Mouse (Mus musculus): ENCODE data around the gene Ephb1. TPM values are rescaled to one million over a fixed set of nuclear protein-coding genes. Genes with fewer than 3 reads are reported as not detected.

Gene Ephb1
- polyA plus RNA-seq, 1 experiment from 2014 or later = 1.4 TPM

- Histone ChIP-seq H3K4me1 (replicated peaks; ENCODE audit: control insufficient read depth, insufficient read depth, low read length) (no peaks in the 10 kb centered on the region), H3K4me2 (ENCODE audit: low read depth, low read length) (no peak overlapping the region), H3K27me3 (ENCODE audit: control insufficient read depth, insufficient read depth, low read depth, low read length) (no peaks in the 10 kb centered on the region), H3K36me3 (ENCODE audit: control insufficient read depth, insufficient read depth, low read length) (no peaks in the 10 kb centered on the region), H3K4me3 (ENCODE audit: low read length) (no peak overlapping the region), H3K9me3 (ENCODE audit: control insufficient read depth, low read length) (no peaks in the 10 kb centered on the region), H3K27ac (ENCODE audit: low read length) (no peak overlapping the region), H3K9ac (ENCODE audit: low read length) (no peak overlapping the region)
- WGBS = 73% methylated on average over 4 of the region's 4 CpGs
- ATAC-seq (ENCODE audit: low read depth) = no peak
These were observed 53.5 kb downstream of the Ephb1 start for GRCm38 (mm10) chr9:102300985-102301384.

GRCm38 (mm10) chr9:102298741-102299140 lies 55.8 kb downstream of the Ephb1 start:
- Histone ChIP-seq H3K9me3 (ENCODE audit: control insufficient read depth, low read length) (no peaks in the 10 kb centered on the region), H3K9ac (ENCODE audit: low read length) (no peak overlapping the region), H3K36me3 (ENCODE audit: control insufficient read depth, insufficient read depth, low read length) (no peaks in the 10 kb centered on the region), H3K27ac (ENCODE audit: low read length) (no peak overlapping the region), H3K27me3 (ENCODE audit: control insufficient read depth, insufficient read depth, low read depth, low read length) (no peaks in the 10 kb centered on the region), H3K4me1 (replicated peaks; ENCODE audit: control insufficient read depth, insufficient read depth, low read length) (no peaks in the 10 kb centered on the region), H3K4me3 (ENCODE audit: low read length) (no peak overlapping the region), H3K4me2 (ENCODE audit: low read depth, low read length) (no peak overlapping the region)
- ATAC-seq (ENCODE audit: low read depth) = no peak
- 79% methylated on average over 8 of the region's 8 CpGs for WGBS

DNA sequence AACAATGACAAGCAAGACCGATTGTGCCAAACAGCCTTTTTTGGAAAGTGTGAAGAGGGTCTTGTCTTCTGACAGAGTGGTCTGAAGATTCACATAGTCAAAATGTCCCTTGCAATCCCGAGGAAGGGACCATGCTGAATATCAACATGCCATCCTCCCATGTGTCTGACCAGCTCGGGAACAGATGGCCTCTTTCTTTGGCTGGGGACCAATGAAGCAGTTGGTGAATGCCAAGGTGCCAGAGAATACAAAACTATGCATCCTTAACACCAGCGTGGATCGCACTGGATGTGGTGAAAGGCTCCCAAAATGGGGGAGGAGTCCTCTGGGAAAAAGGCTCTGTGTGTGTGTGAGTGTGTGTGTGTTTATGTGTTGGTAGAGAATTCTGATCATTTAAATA lies 56.5 kb downstream of the Ephb1 start:
- WGBS = 69% methylated on average over 5 of the region's 5 CpGs
- H3K27me3 ChIP-seq (ENCODE audit: control insufficient read depth, insufficient read depth, low read depth, low read length) = no peaks in the 10 kb centered on the region
- ATAC-seq (ENCODE audit: low read depth) = no peak

GRCm38 (mm10) chr9:102297176-102297575 lies 57.3 kb downstream of the Ephb1 start:
- no peak for ATAC-seq (ENCODE audit: low read depth)
- no peak overlapping the region for H3K27ac ChIP-seq (ENCODE audit: low read length)
- H3K4me1 ChIP-seq (replicated peaks; ENCODE audit: control insufficient read depth, insufficient read depth, low read length) = no peaks in the 10 kb centered on the region
- H3K9me3 ChIP-seq (ENCODE audit: control insufficient read depth, low read length) = no peaks in the 10 kb centered on the region
- no peak overlapping the region for H3K9ac ChIP-seq (ENCODE audit: low read length)
- no peak overlapping the region for H3K4me3 ChIP-seq (ENCODE audit: low read length)
- no peaks in the 10 kb centered on the region for H3K27me3 ChIP-seq (ENCODE audit: control insufficient read depth, insufficient read depth, low read depth, low read length)
- no peaks in the 10 kb centered on the region for H3K36me3 ChIP-seq (ENCODE audit: control insufficient read depth, insufficient read depth, low read length)
- 73% methylated on average over 3 of the region's 3 CpGs for WGBS
- H3K4me2 ChIP-seq (ENCODE audit: low read depth, low read length) = no peak overlapping the region

More for the DNA sequence above, 56.5 kb downstream of the Ephb1 start:
- H3K9ac ChIP-seq (ENCODE audit: low read length) = no peak overlapping the region
- no peak overlapping the region for H3K27ac ChIP-seq (ENCODE audit: low read length)
- no peak overlapping the region for H3K4me2 ChIP-seq (ENCODE audit: low read depth, low read length)
- H3K4me1 ChIP-seq (replicated peaks; ENCODE audit: control insufficient read depth, insufficient read depth, low read length) = no peaks in the 10 kb centered on the region
- H3K36me3 ChIP-seq (ENCODE audit: control insufficient read depth, insufficient read depth, low read length) = no peaks in the 10 kb centered on the region
- H3K9me3 ChIP-seq (ENCODE audit: control insufficient read depth, low read length) = no peaks in the 10 kb centered on the region
- no peak overlapping the region for H3K4me3 ChIP-seq (ENCODE audit: low read length)

GRCm38 (mm10) chr9:102293605-102294004 lies 60.9 kb downstream of the Ephb1 start:
- no peak overlapping the region for H3K9ac ChIP-seq (ENCODE audit: low read length)
- H3K4me1 ChIP-seq (replicated peaks; ENCODE audit: control insufficient read depth, insufficient read depth, low read length) = no peaks in the 10 kb centered on the region
- H3K4me2 ChIP-seq (ENCODE audit: low read depth, low read length) = no peak overlapping the region
- H3K27me3 ChIP-seq (ENCODE audit: control insufficient read depth, insufficient read depth, low read depth, low read length) = no peaks in the 10 kb centered on the region
- H3K27ac ChIP-seq (ENCODE audit: low read length) = no peak overlapping the region
- no peak overlapping the region for H3K4me3 ChIP-seq (ENCODE audit: low read length)
- no peak for ATAC-seq (ENCODE audit: low read depth)
- H3K9me3 ChIP-seq (ENCODE audit: control insufficient read depth, low read length) = no peaks in the 10 kb centered on the region
- H3K36me3 ChIP-seq (ENCODE audit: control insufficient read depth, insufficient read depth, low read length) = no peaks in the 10 kb centered on the region
- 63% methylated on average over 3 of the region's 3 CpGs for WGBS

- no peaks in the 10 kb centered on the region for H3K9me3 ChIP-seq (ENCODE audit: control insufficient read depth, low read length)
- H3K27ac ChIP-seq (ENCODE audit: low read length) = no peak overlapping the region
- no peak for ATAC-seq (ENCODE audit: low read depth)
- no peak overlapping the region for H3K4me2 ChIP-seq (ENCODE audit: low read depth, low read length)
- no peaks in the 10 kb centered on the region for H3K36me3 ChIP-seq (ENCODE audit: control insufficient read depth, insufficient read depth, low read length)
- no peak overlapping the region for H3K9ac ChIP-seq (ENCODE audit: low read length)
- no peaks in the 10 kb centered on the region for H3K4me1 ChIP-seq (replicated peaks; ENCODE audit: control insufficient read depth, insufficient read depth, low read length)
- no peaks in the 10 kb centered on the region for H3K27me3 ChIP-seq (ENCODE audit: control insufficient read depth, insufficient read depth, low read depth, low read length)
- 57% methylated on average over 3 of the region's 3 CpGs for WGBS
- no peak overlapping the region for H3K4me3 ChIP-seq (ENCODE audit: low read length)
These were observed 63.3 kb downstream of the Ephb1 start for GRCm38 (mm10) chr9:102291230-102291629.

DNA sequence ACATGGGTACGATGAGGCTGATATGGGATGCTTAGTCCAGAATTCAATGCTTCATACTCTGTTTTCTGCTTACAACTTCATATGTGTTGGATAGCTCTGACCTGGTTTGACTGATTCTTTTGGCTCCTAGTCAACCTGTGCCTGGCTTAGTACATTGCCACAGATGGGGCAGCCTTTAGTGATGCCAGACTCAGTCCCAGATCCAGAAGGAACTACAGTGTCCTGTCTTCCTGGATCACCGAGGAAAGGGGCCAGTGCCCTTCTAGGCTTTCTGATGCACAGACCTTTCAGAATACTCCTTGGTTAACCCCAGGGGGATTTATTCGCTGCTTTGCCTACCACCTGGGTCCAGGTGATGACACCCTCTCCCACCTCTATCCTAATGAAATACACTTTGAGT lies 66.1 kb downstream of the Ephb1 start:
- H3K9me3 ChIP-seq (ENCODE audit: control insufficient read depth, low read length) = peaks cover 9% of the 10 kb centered on the region
- 89% methylated on average over 3 of the region's 3 CpGs for WGBS
- no peak overlapping the region for H3K4me2 ChIP-seq (ENCODE audit: low read depth, low read length)
- H3K4me3 ChIP-seq (ENCODE audit: low read length) = no peak overlapping the region
- no peak for ATAC-seq (ENCODE audit: low read depth)
- H3K9ac ChIP-seq (ENCODE audit: low read length) = no peak overlapping the region
- H3K27me3 ChIP-seq (ENCODE audit: control insufficient read depth, insufficient read depth, low read depth, low read length) = no peaks in the 10 kb centered on the region
- no peaks in the 10 kb centered on the region for H3K4me1 ChIP-seq (replicated peaks; ENCODE audit: control insufficient read depth, insufficient read depth, low read length)
- no peaks in the 10 kb centered on the region for H3K36me3 ChIP-seq (ENCODE audit: control insufficient read depth, insufficient read depth, low read length)
- no peak overlapping the region for H3K27ac ChIP-seq (ENCODE audit: low read length)

- no peak for ATAC-seq (ENCODE audit: low read depth)
- Histone ChIP-seq H3K27ac (ENCODE audit: low read length) (no peak overlapping the region), H3K4me3 (ENCODE audit: low read length) (no peak overlapping the region), H3K4me2 (ENCODE audit: low read depth, low read length) (no peak overlapping the region), H3K36me3 (ENCODE audit: control insufficient read depth, insufficient read depth, low read length) (no peaks in the 10 kb centered on the region), H3K9me3 (ENCODE audit: control insufficient read depth, low read length) (no peaks in the 10 kb centered on the region), H3K4me1 (replicated peaks; ENCODE audit: control insufficient read depth, insufficient read depth, low read length) (peaks cover under 1% of the 10 kb centered on the region; the same call in 1 of the 2 replicates), H3K9ac (ENCODE audit: low read length) (no peak overlapping the region), H3K27me3 (ENCODE audit: control insufficient read depth, insufficient read depth, low read depth, low read length) (no peaks in the 10 kb centered on the region)
- 76% methylated on average over 3 of the region's 3 CpGs for WGBS
These were observed 78.6 kb downstream of the Ephb1 start for GRCm38 (mm10) chr9:102275931-102276330.

- Histone ChIP-seq H3K27ac (ENCODE audit: low read length) (no peak overlapping the region), H3K36me3 (ENCODE audit: control insufficient read depth, insufficient read depth, low read length) (no peaks in the 10 kb centered on the region), H3K9me3 (ENCODE audit: control insufficient read depth, low read length) (no peaks in the 10 kb centered on the region), H3K4me2 (ENCODE audit: low read depth, low read length) (no peak overlapping the region), H3K4me1 (replicated peaks; ENCODE audit: control insufficient read depth, insufficient read depth, low read length) (peaks cover 3% of the 10 kb centered on the region; the same call in 1 of the 2 replicates), H3K27me3 (ENCODE audit: control insufficient read depth, insufficient read depth, low read depth, low read length) (peaks cover under 1% of the 10 kb centered on the region; the same call in 1 of the 2 replicates), H3K9ac (ENCODE audit: low read length) (no peak overlapping the region), H3K4me3 (ENCODE audit: low read length) (no peak overlapping the region)
- WGBS = 47% methylated on average over 8 of the region's 8 CpGs
- no peak for ATAC-seq (ENCODE audit: low read depth)
These were observed 80.5 kb downstream of the Ephb1 start for GRCm38 (mm10) chr9:102274016-102274415.

DNA sequence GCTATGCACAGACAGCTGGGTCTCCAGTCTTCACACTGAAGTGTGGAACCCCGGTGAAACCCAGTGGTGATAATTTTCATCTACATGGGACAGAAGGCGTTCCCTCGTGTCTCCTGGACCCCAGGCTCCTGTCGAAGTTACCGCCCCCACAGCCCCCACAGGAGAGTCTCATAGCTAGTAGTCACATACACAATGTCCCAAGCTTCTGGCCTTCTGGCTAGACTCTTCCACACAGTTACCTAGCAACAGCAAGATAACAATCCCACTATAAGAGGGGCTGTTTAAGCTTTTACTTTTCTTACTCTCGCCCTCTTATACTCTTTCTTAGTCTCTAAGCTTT lies 81.1 kb downstream of the Ephb1 start:
- H3K4me2 ChIP-seq (ENCODE audit: low read depth, low read length) = no peak overlapping the region
- H3K27ac ChIP-seq (ENCODE audit: low read length) = no peak overlapping the region
- H3K4me1 ChIP-seq (replicated peaks; ENCODE audit: control insufficient read depth, insufficient read depth, low read length) = peaks cover 3% of the 10 kb centered on the region; the same call in 1 of the 2 replicates
- peaks cover 3% of the 10 kb centered on the region; the same call in 1 of the 2 replicates for H3K27me3 ChIP-seq (ENCODE audit: control insufficient read depth, insufficient read depth, low read depth, low read length)
- H3K9me3 ChIP-seq (ENCODE audit: control insufficient read depth, low read length) = no peaks in the 10 kb centered on the region
- no peak for ATAC-seq (ENCODE audit: low read depth)
- no peak overlapping the region for H3K4me3 ChIP-seq (ENCODE audit: low read length)
- 62% methylated on average over 6 of the region's 6 CpGs for WGBS
- H3K9ac ChIP-seq (ENCODE audit: low read length) = no peak overlapping the region
- H3K36me3 ChIP-seq (ENCODE audit: control insufficient read depth, insufficient read depth, low read length) = no peaks in the 10 kb centered on the region
